Mouse (Mus musculus) embryonic facial prominence, embryonic 13.5 days (tissue): Measurements from ENCODE around the gene Atf7ip. TPM values are rescaled to one million over a fixed set of nuclear protein-coding genes. Genes with fewer than 3 reads are reported as not detected.

ENCODE experiments used
- ATAC-seq: fragments of 200-750 bp; cut with Nextera tagmentation; 2 replicates; pipeline ENCODE4 v1.8.0; 2017; ENCODE audit warnings: low read depth; ENCODE audit not compliant: insufficient number of reproducible peaks, insufficient read depth, low FRiP score, low TSS enrichment
- H3K27ac ChIP-seq: fragments of 300-500 bp; sonication (generic); 2 replicates; pipeline ENCODE4 v1.5.1; 2015; ENCODE audit warnings: moderate library complexity, mild to moderate bottlenecking, inconsistent platforms
- H3K27me3 ChIP-seq: fragments of 300-500 bp; sonication (generic); 2 replicates; pipeline ENCODE4 v1.6.1; 2015; ENCODE audit warnings: mild to moderate bottlenecking, inconsistent platforms
- H3K36me3 ChIP-seq: fragments of 300-500 bp; sonication (generic); 2 replicates; pipeline ENCODE4 v1.6.1; 2015; ENCODE audit warnings: mild to moderate bottlenecking, inconsistent platforms
- H3K4me1 ChIP-seq: fragments of 300-500 bp; sonication (generic); 2 replicates; pipeline ENCODE4 v1.6.1; 2015; ENCODE audit warnings: inconsistent platforms
- H3K4me2 ChIP-seq: fragments of 300-500 bp; sonication (generic); 2 replicates; pipeline ENCODE4 v1.6.1; 2015; ENCODE audit warnings: moderate library complexity, mild to moderate bottlenecking, inconsistent platforms
- H3K4me3 ChIP-seq: fragments of 300-500 bp; sonication (generic); 2 replicates; pipeline ENCODE4 v1.5.1; 2015; ENCODE audit warnings: mild to moderate bottlenecking, inconsistent platforms
- H3K9ac ChIP-seq: fragments of 300-500 bp; sonication (generic); 2 replicates; pipeline ENCODE4 v1.6.1; 2015; ENCODE audit warnings: mild to moderate bottlenecking, inconsistent platforms
- H3K9me3 ChIP-seq: fragments of 300-500 bp; sonication (generic); 2 replicates; pipeline ENCODE4 v1.6.1; 2016; ENCODE audit warnings: inconsistent platforms
- WGBS: fragments of 180-500 bp; shearing (Covaris S2); methylation state at CpG from one replicate; pipeline ENCODE4 v1.1.7; 2015; ENCODE audit warnings: mixed read lengths; 5-methylcytosine and 5-hydroxymethylcytosine counted together
- polyA plus RNA-seq: library from polyadenylated mRNA; unstranded; fragments of >200 nt; fragmentation: Nextera tagmentation; extraction: Ambion mirVana; gene quantifications from 2 replicates; pipeline ENCODE4 v1.2.1, GENCODE M21; 2015

Atf7ip gene
- polyA plus RNA-seq, 1 experiment from 2014 or later: 39.0 TPM

DNA sequence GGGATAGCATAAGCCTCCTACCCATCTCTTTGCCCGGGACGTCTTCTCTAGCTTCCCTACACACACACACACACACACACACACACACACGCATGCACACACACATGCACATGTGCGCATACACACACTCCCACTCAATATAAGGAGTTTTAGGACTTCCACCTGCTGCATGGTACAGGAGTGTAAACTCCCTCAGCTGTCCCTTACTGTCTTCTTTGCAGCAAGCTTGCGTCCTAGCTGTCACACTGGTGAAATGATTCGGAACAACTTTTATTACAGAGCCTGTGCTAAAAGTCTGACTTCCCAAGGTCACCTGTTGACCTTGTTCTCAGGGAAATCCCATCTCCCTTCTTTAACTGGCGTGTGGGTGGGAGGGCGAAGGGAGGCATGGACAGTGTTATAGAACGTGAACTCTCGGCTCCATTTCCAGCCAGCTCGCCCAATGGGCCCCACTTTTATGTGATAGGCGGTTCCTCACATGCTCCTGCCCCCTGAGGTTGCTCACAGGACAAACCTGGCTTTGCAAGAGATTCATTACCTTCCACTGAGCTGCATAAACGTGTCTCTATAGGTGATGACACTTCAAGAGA lies 126.1 kb downstream of the Atf7ip start:
- Histone ChIP-seq H3K27ac (no peak overlapping the region), H3K4me2 (no peak overlapping the region), H3K4me1 (no peaks in the 10 kb centered on the region), H3K9ac (no peak overlapping the region), H3K36me3 (no peaks in the 10 kb centered on the region), H3K4me3 (no peak overlapping the region), H3K9me3 (no peaks in the 10 kb centered on the region), H3K27me3 (no peaks in the 10 kb centered on the region)
- WGBS: 88% methylated on average over 13 of the region's 13 CpGs
- ATAC-seq: no peak

DNA sequence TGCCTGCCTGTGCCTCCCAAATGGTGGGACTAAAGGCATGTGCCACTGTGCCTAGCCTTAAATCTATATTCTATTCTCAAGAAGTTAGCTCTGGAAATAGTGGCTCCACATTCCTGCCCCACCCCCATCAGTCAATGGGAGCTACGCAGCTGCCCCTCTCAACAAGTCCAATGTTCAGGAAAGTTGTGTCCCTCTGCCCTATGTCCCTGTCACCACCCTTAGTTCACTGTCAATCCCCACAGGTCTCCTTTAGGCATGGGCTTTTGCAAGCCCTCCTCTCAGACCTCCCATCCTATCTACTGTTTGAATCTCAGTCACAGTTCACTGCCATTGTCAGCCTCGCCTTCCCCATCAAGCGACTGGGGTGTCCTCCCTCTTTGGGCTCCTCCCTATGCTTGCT lies 127.2 kb downstream of the Atf7ip start:
- no peaks in the 10 kb centered on the region for H3K36me3 ChIP-seq
- no peaks in the 10 kb centered on the region for H3K9me3 ChIP-seq
- no peak overlapping the region for H3K9ac ChIP-seq
- H3K27me3 ChIP-seq: no peaks in the 10 kb centered on the region
- no peaks in the 10 kb centered on the region for H3K4me1 ChIP-seq
- WGBS: 91% methylated on average over 3 of the region's 3 CpGs
- no peak overlapping the region for H3K4me2 ChIP-seq
- no peak overlapping the region for H3K4me3 ChIP-seq
- no peak for ATAC-seq
- H3K27ac ChIP-seq: no peak overlapping the region

DNA sequence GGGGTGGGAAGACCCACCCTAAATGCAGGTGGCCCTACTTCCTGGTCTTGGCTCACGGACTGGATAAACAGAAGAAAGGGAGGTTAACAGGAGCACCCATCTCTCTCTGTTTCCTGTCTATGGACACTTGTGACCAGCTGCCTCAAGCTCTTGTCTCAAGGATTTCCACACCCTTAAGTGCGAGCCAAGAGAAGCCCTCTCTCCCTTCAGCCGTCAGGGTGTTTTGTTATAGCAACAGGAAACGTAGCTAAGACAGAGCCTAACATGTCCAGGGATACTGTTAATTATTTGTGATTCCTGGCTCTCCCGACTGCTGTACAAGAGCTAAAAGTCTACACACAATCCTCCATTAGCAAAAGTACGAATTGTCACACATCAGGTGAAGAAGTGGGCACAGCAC lies 127.8 kb downstream of the Atf7ip start:
- no peaks in the 10 kb centered on the region for H3K27me3 ChIP-seq
- WGBS: 77% methylated on average over 6 of the region's 6 CpGs
- H3K4me1 ChIP-seq: no peaks in the 10 kb centered on the region
- H3K4me3 ChIP-seq: no peak overlapping the region
- no peak overlapping the region for H3K4me2 ChIP-seq
- H3K9ac ChIP-seq: no peak overlapping the region
- H3K27ac ChIP-seq: no peak overlapping the region
- H3K9me3 ChIP-seq: no peaks in the 10 kb centered on the region
- no peak for ATAC-seq
- H3K36me3 ChIP-seq: no peaks in the 10 kb centered on the region

DNA sequence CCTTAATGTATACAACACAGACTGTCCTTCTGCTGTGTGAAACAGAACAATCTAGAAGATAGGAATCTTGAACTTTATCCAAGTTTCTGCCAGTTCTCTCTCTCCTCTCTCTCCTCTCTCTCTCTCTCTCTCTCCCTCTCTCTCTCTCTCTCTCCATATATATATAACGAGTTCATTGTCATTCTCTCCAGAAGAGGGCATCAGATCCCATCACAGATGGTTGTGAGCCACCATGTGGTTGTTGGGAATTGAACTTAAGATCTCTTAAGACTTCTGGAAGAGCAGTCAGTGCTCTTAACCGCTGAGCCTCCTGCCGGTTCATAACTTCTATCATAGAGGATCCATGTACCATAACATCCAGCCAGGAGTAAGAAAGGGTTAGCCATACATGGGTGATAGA lies 129.0 kb downstream of the Atf7ip start:
- 72% methylated on average over 3 of the region's 3 CpGs for WGBS
- no peak overlapping the region for H3K4me3 ChIP-seq

DNA sequence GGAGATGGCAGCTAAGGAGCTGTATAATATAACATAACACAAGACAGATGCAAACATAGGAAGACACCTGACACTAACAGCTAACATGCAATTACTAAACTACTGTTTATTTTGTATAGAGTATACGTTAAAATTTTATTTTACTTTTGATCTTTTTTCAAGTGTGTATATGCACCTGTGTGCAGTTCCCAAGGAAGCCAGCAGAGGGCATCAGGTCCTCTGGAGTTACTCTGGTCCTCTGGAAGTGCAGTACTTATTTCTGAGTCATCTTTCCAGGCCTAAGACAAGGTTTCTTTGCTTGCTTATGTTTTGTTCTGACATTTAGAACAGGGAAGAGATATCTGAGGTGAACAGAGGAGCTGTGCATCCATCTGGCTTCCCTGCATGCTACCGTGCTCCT lies 138.2 kb downstream of the Atf7ip start:
- Histone ChIP-seq H3K9me3 (peaks cover 4% of the 10 kb centered on the region; the same call in 1 of the 2 replicates), H3K4me1 (peaks cover 6% of the 10 kb centered on the region), H3K27me3 (no peaks in the 10 kb centered on the region), H3K4me3 (no peak overlapping the region), H3K27ac (no peak overlapping the region), H3K9ac (no peak overlapping the region), H3K36me3 (peaks cover 3% of the 10 kb centered on the region; the same call in 1 of the 2 replicates), H3K4me2 (no peak overlapping the region)
- 94% methylated on average over 2 of the region's 2 CpGs for WGBS
- ATAC-seq: no peak

More for the DNA sequence above, 129.0 kb downstream of the Atf7ip start:
- H3K4me1 ChIP-seq: no peaks in the 10 kb centered on the region
- no peak overlapping the region for H3K9ac ChIP-seq
- H3K4me2 ChIP-seq: no peak overlapping the region
- H3K36me3 ChIP-seq: no peaks in the 10 kb centered on the region
- ATAC-seq: no peak
- H3K9me3 ChIP-seq: no peaks in the 10 kb centered on the region
- H3K27ac ChIP-seq: no peak overlapping the region
- H3K27me3 ChIP-seq: no peaks in the 10 kb centered on the region

DNA sequence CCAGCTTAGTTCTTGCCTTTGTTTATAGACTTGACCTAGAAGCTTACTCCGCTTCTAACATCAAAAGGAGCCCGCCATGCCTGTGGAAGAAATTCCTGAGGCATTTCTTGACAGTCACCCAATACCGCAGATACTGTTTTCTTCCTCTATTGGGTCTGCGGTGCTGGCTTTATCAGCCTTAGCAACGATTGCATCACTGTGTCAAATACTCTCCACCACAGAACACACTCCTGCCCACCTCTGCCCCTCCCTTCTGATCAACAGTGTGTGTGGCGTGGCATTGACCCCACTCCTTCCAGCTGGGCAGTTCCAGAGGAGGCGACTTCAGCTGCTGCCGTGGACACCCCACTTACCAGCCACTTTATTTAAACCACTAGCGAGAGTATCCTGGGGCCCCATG lies 139.8 kb downstream of the Atf7ip start:
- H3K27ac ChIP-seq: no peak overlapping the region
- peaks cover 4% of the 10 kb centered on the region; the same call in 1 of the 2 replicates for H3K9me3 ChIP-seq
- H3K36me3 ChIP-seq: peaks cover 3% of the 10 kb centered on the region; the same call in 1 of the 2 replicates
- H3K4me2 ChIP-seq: peak overlapping the region; percentile 19
- H3K9ac ChIP-seq: no peak overlapping the region
- WGBS: 45% methylated on average over 9 of the region's 9 CpGs
- no peak overlapping the region for H3K4me3 ChIP-seq
- H3K4me1 ChIP-seq: peaks cover 6% of the 10 kb centered on the region
- H3K27me3 ChIP-seq: no peaks in the 10 kb centered on the region
- ATAC-seq: no peak; the same call in 1 of the 2 replicates

DNA sequence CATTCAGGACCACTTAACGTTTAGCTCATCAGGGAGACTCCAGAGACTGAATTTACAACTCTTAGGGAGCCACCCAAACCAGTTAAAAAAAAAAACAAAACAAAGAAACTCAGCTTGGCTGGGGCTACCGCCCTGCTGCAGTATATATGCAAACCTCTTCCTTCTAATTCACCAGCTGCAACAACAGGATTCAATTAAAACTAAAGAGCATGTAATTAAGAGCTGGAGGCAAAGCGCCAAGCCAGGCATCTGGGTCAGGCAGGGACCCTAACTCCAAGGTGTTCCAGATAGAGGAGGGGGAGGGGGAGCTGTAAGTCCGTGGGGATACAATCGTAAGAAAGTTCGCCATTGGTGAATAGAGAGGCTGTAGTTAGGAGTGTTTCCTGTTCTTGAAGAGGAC lies 140.2 kb downstream of the Atf7ip start:
- Histone ChIP-seq H3K4me2 (peak overlapping the region; percentile 19), H3K4me3 (no peak overlapping the region), H3K4me1 (peaks cover 6% of the 10 kb centered on the region), H3K36me3 (peaks cover 3% of the 10 kb centered on the region; the same call in 1 of the 2 replicates), H3K9ac (no peak overlapping the region), H3K27me3 (no peaks in the 10 kb centered on the region), H3K27ac (no peak overlapping the region), H3K9me3 (peaks cover 4% of the 10 kb centered on the region; the same call in 1 of the 2 replicates)
- no peak for ATAC-seq
- 21% methylated on average over 6 of the region's 6 CpGs for WGBS

DNA sequence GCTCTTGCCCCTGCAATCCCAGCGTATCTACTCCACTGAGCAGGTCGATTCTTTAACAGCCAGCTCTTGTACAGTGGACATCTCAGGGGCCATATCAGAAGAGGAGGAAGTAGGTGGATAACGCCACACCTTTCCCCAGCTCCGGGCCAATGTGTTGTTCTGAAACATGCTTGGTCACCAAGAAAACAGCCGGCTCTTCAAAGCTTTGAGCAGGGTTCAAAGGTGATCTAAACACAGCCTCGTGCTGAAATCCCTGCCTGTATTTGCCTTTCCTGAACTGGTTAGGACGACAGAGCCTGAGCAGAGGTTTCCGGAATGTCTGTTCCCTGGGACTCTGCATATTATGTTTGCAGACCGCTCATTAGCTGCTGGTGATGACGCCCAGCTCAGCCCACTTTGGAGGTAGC lies 141.5 kb downstream of the Atf7ip start:
- H3K9me3 ChIP-seq: peaks cover 4% of the 10 kb centered on the region; the same call in 1 of the 2 replicates
- peaks cover 6% of the 10 kb centered on the region for H3K4me1 ChIP-seq
- ATAC-seq: no peak
- H3K36me3 ChIP-seq: peaks cover 3% of the 10 kb centered on the region; the same call in 1 of the 2 replicates
- H3K4me3 ChIP-seq: no peak overlapping the region
- no peak overlapping the region for H3K9ac ChIP-seq
- 67% methylated on average over 10 of the region's 10 CpGs for WGBS
- H3K27ac ChIP-seq: no peak overlapping the region
- no peak overlapping the region for H3K4me2 ChIP-seq
- no peaks in the 10 kb centered on the region for H3K27me3 ChIP-seq

DNA sequence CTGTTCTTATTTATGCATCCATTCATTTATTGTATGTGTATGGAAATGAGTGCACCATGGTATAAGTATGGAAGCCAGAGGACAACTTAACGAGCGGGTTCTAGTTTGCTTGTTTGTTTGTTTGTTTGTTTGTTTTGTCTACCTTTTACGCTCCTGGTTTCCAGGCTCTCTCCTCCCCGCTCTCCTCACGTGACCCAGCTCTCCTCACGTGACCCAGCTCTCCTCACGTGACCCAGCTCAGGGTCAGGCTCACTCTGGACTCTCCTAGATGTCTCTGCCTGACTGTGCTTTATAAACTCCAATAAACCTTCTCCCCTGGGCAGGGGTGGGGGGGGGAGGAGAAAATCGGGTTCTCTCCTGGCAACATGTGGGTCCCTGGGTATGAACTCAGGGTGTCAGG lies 144.7 kb downstream of the Atf7ip start:
- no peak for ATAC-seq
- Histone ChIP-seq H3K4me2 (no peak overlapping the region), H3K4me1 (peaks cover 4% of the 10 kb centered on the region), H3K9ac (no peak overlapping the region), H3K27ac (no peak overlapping the region), H3K36me3 (no peaks in the 10 kb centered on the region), H3K27me3 (no peaks in the 10 kb centered on the region), H3K4me3 (no peak overlapping the region), H3K9me3 (no peaks in the 10 kb centered on the region)
- WGBS: 85% methylated on average over 8 of the region's 8 CpGs

DNA sequence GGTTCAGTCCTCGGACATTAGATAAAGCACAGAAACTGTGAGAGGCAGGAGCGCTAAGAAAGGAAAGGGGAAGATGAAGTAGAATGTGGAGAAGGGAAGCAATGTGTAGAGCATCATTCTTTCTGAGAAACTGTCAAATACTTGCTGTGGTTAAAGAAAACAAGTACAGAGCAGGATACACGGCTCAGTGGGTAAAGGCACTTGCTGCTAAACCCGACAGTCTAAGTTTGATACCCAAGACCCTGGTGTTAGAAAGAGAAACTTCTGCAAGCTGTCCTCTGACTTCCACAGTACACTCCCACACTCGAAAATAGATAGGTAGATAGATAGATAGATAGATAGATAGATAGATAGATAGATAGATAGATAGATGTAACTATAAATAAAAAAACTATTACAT lies 147.4 kb downstream of the Atf7ip start:
- H3K4me2 ChIP-seq: no peak overlapping the region
- 67% methylated on average over 5 of the region's 5 CpGs for WGBS
- ATAC-seq: no peak

DNA sequence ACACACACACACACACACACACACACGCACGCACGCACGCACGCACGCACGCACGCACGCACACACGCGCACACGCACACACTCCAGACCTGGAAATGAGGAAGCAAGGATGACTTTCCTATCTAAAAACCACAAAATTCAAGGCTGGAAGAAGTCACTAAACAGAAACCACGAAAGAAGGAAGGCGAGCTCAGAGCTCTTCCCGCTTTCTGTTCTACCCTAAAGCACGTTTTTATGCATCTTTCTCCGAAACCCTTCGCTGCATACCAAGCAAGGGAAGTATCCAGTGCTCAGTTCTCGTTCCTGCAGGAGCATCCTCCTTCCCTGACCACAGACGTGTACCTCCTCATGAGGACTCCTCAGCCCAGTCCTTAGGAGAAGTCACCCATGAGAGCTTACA lies 148.5 kb downstream of the Atf7ip start:
- Histone ChIP-seq H3K9me3 (no peaks in the 10 kb centered on the region), H3K9ac (no peak overlapping the region), H3K36me3 (no peaks in the 10 kb centered on the region), H3K4me2 (no peak overlapping the region), H3K4me3 (no peak overlapping the region), H3K27me3 (no peaks in the 10 kb centered on the region), H3K4me1 (0 out of 2 replicates have a peak, but pooled peaks cover 6% of the 10 kb centered on the region), H3K27ac (no peak overlapping the region)
- 94% methylated on average over 20 of the region's 20 CpGs for WGBS
- ATAC-seq: no peak

More for the DNA sequence above, 147.4 kb downstream of the Atf7ip start:
- H3K27ac ChIP-seq: no peak overlapping the region
- no peaks in the 10 kb centered on the region for H3K27me3 ChIP-seq
- no peaks in the 10 kb centered on the region for H3K36me3 ChIP-seq
- H3K9ac ChIP-seq: no peak overlapping the region
- H3K4me1 ChIP-seq: 0 out of 2 replicates have a peak, but pooled peaks cover 6% of the 10 kb centered on the region
- H3K4me3 ChIP-seq: no peak overlapping the region
- no peaks in the 10 kb centered on the region for H3K9me3 ChIP-seq

DNA sequence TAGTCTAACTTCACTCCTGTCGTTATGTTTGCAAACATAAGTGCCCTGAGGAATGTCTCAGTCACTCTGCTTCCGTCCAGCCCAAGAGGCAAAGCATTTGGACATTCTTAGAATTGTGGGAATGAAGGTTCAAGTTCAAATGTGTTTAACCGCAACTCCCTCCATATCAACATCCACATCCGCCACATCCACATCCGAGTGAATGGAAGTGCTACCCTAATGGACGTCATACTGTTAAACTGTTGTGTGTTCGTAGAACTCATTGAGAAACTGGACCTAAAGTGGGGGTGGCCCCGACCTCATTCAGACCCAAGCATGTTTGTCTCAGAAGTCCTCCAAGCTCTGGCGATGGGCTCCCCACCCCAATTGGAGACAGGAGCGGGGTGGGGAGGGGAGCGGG lies 149.8 kb downstream of the Atf7ip start:
- H3K9ac ChIP-seq: no peak overlapping the region
- no peaks in the 10 kb centered on the region for H3K36me3 ChIP-seq
- 71% methylated on average over 11 of the region's 11 CpGs for WGBS
- no peak overlapping the region for H3K27ac ChIP-seq
- H3K4me3 ChIP-seq: no peak overlapping the region
- 0 out of 2 replicates have a peak, but pooled peaks cover 6% of the 10 kb centered on the region for H3K4me1 ChIP-seq
- peaks cover 11% of the 10 kb centered on the region for H3K27me3 ChIP-seq
- no peaks in the 10 kb centered on the region for H3K9me3 ChIP-seq
- ATAC-seq: no peak
- peak overlapping the region; percentile 38 for H3K4me2 ChIP-seq
